Mouse (Mus musculus) liver, embryonic 14.5 days (tissue): Measurements from ENCODE around the gene Aldh3b3. TPM values are rescaled to one million over a fixed set of nuclear protein-coding genes. Genes with fewer than 3 reads are reported as not detected.
A peak's percentile ranks its signal among the peaks of the same experiment; 100 is the strongest.

Experiments used
- ATAC-seq: fragments of 200-750 bp; cut with Nextera tagmentation; 2 replicates; pipeline ENCODE4 v1.8.0; 2017; ENCODE audit warnings: moderate number of reproducible peaks, mild to moderate bottlenecking, moderate library complexity; ENCODE audit not compliant: insufficient read depth
- DNase-seq, 3 experiments: peaks; one replicate each; pipeline ENCODE4 v3.0.0-alpha.2; 2012 to 2013; ENCODE audit warnings: low read depth in 3 of 3, low spot score in 3 of 3
- H3K27ac ChIP-seq: fragments of 300-500 bp; sonication (generic); 2 replicates; pipeline ENCODE4 v1.5.1; 2014; ENCODE audit warnings: moderate library complexity, mild to moderate bottlenecking, control low read depth, inconsistent platforms
- H3K27me3 ChIP-seq: fragments of 300-500 bp; sonication (generic); 2 replicates; pipeline ENCODE4 v1.6.1; 2014; ENCODE audit warnings: mild to moderate bottlenecking, low read length, moderate library complexity; ENCODE audit not compliant: control insufficient read depth, insufficient read depth
- H3K36me3 ChIP-seq: fragments of 300-500 bp; sonication (generic); replicated peaks from 2 replicates; pipeline ENCODE4 v1.6.1; 2014; ENCODE audit warnings: low read depth; ENCODE audit not compliant: control insufficient read depth, insufficient read depth
- H3K4me1 ChIP-seq, 2 experiments: fragments of 200-500 bp in 1 of 2; fragments of 300-500 bp in 1 of 2; sonication (generic) in 1 of 2; replicated peaks; 2 replicates each; pipeline ENCODE4 v1.6.1; 2012 to 2014; ENCODE audit warnings: antibody characterized with exemption in 1 of 2, inconsistent platforms in 1 of 2, low read length in 1 of 2; ENCODE audit not compliant: control insufficient read depth in 2 of 2, insufficient read depth in 2 of 2
- H3K4me2 ChIP-seq: fragments of 300-500 bp; sonication (generic); 2 replicates; pipeline ENCODE4 v1.6.1; 2014; ENCODE audit warnings: low read depth, mild to moderate bottlenecking, control low read depth, moderate library complexity
- H3K4me3 ChIP-seq, 2 experiments: fragments of 200-500 bp in 1 of 2; fragments of 300-500 bp in 1 of 2; sonication (generic) in 1 of 2; 2 replicates each; pipeline ENCODE4 v1.5.1; 2012 to 2014; ENCODE audit warnings: low read depth in 2 of 2, low read length in 2 of 2, mild to moderate bottlenecking in 2 of 2, control low read depth in 1 of 2, inconsistent platforms in 1 of 2, moderate library complexity in 1 of 2; ENCODE audit not compliant: insufficient read depth in 1 of 2
- H3K9ac ChIP-seq: fragments of 300-500 bp; sonication (generic); replicated peaks from 2 replicates; pipeline ENCODE4 v1.6.1; 2014; ENCODE audit warnings: mild to moderate bottlenecking, control low read depth, moderate library complexity
- H3K9me3 ChIP-seq: fragments of 300-500 bp; sonication (generic); 2 replicates; pipeline ENCODE4 v1.6.1; 2016; ENCODE audit warnings: low read length, mixed read lengths; ENCODE audit not compliant: control insufficient read depth
- CTCF ChIP-seq: IDR thresholded peaks from 2 replicates; pipeline ENCODE4 v1.5.1; 2016; ENCODE audit warnings: antibody characterized with exemption, low read depth, control low read depth
- EP300 ChIP-seq: IDR thresholded peaks from 2 replicates; pipeline ENCODE4 v1.6.1; 2016; ENCODE audit warnings: antibody characterized with exemption, low read depth
- WGBS: fragments of 180-500 bp; shearing (Covaris S2); extraction: QIAGEN DNeasy Blood & Tissue Kit; methylation state at CpG from one replicate; pipeline ENCODE4 v1.1.7; 2014; ENCODE audit not compliant: insufficient replicate concordance; 5-methylcytosine and 5-hydroxymethylcytosine counted together
- polyA plus RNA-seq, 2 experiments: library from polyadenylated mRNA; depleted of rRNA in 1 of 2; stranded (reverse) in 1 of 2; unstranded in 1 of 2; fragments of >200 nt; fragmentation: Nextera tagmentation in 1 of 2; extraction: Ambion mirVana in 1 of 2; gene quantifications; 2 replicates each; pipeline versions ENCODE4 v1.2.1 to v1.2.3; 2012 to 2014

The Aldh3b3 gene
- polyA plus RNA-seq, 2 experiments: 0.04 TPM; not detected in 1

GRCm38 (mm10) chr19:4000949-4001525 lies 42.6 kb downstream of the Aldh3b3 start:
- Histone ChIP-seq H3K9ac (peak overlapping the region; percentile 77), H3K4me1 (peaks cover 2 to 10% of the 10 kb centered on the region in 2 experiments; a peak in 2 of 4 replicates), H3K4me3 (peak overlapping the region; percentile 70 to 75), H3K27ac (peak overlapping the region; percentile 82), H3K9me3 (no peaks in the 10 kb centered on the region), H3K36me3 (peaks cover 2% of the 10 kb centered on the region; the same call in 1 of the 2 replicates), H3K27me3 (no peaks in the 10 kb centered on the region), H3K4me2 (peak overlapping the region; percentile 72)
- WGBS: 24% methylated on average over 17 of the region's 17 CpGs
- TF ChIP-seq CTCF (no peak), EP300 (no peak)
- DNase-seq: no peak
- peak; percentile 15; the same call in 1 of the 2 replicates for ATAC-seq

- H3K4me1 ChIP-seq: peaks cover 2 to 10% of the 10 kb centered on the region in 2 experiments; a peak in 2 of 4 replicates
- 80% methylated on average over 5 of the region's 5 CpGs for WGBS
- H3K27ac ChIP-seq: no peak overlapping the region
These were observed 43.3 kb downstream of the Aldh3b3 start for GRCm38 (mm10) chr19:4001752-4002151.

GRCm38 (mm10) chr19:4003112-4003511 lies 44.7 kb downstream of the Aldh3b3 start, which contains the start of gene Doc2g:
Doc2g (plus strand) TSS chr19:4003313.
- H3K4me1 ChIP-seq: peaks cover 2 to 10% of the 10 kb centered on the region in 2 experiments; a peak in 2 of 4 replicates
- ATAC-seq (no peak), DNase-seq (no peak)
- no peak within 1 kb of the TSS for H3K9ac ChIP-seq
- TF ChIP-seq EP300 (no peak), CTCF (no peak)
- H3K4me2 ChIP-seq: no peak within 1 kb of the TSS
- peaks cover 17% of the 10 kb centered on the region for H3K36me3 ChIP-seq
- no peaks in the 10 kb centered on the region for H3K9me3 ChIP-seq
- no peak within 1 kb of the TSS for H3K4me3 ChIP-seq
- WGBS: 57% methylated on average over 1 of the region's 1 CpGs
- no peaks in the 10 kb centered on the region for H3K27me3 ChIP-seq
- no peak within 1 kb of the TSS for H3K27ac ChIP-seq

More at GRCm38 (mm10) chr19:4001752-4002151, 43.3 kb downstream of the Aldh3b3 start:
- DNase-seq (no peak), ATAC-seq (no peak)
- Histone ChIP-seq H3K36me3 (peaks cover 3% of the 10 kb centered on the region), H3K4me2 (no peak overlapping the region), H3K27me3 (no peaks in the 10 kb centered on the region), H3K4me3 (no peak overlapping the region), H3K9me3 (no peaks in the 10 kb centered on the region), H3K9ac (no peak overlapping the region)
- no peak for TF ChIP-seq EP300
- no peak for TF ChIP-seq CTCF

- ATAC-seq (no peak), DNase-seq (no peak)
- Histone ChIP-seq H3K27ac (no peak overlapping the region), H3K4me1 (peaks cover 2 to 10% of the 10 kb centered on the region in 2 experiments; a peak in 2 of 4 replicates), H3K4me2 (no peak overlapping the region), H3K36me3 (peaks cover 22% of the 10 kb centered on the region), H3K27me3 (no peaks in the 10 kb centered on the region), H3K9ac (no peak overlapping the region), H3K9me3 (no peaks in the 10 kb centered on the region), H3K4me3 (no peak overlapping the region)
- 56% methylated on average over 12 of the region's 12 CpGs for WGBS
- no peak for TF ChIP-seq EP300
- no peak for TF ChIP-seq CTCF
These were observed 45.2 kb downstream of the Aldh3b3 start for GRCm38 (mm10) chr19:4003641-4004040.

GRCm38 (mm10) chr19:4004331-4004730 lies 45.9 kb downstream of the Aldh3b3 start:
- Histone ChIP-seq H3K4me2 (no peak overlapping the region), H3K4me3 (no peak overlapping the region), H3K9ac (no peak overlapping the region), H3K9me3 (no peaks in the 10 kb centered on the region), H3K27ac (no peak overlapping the region), H3K36me3 (peaks cover 28% of the 10 kb centered on the region), H3K27me3 (no peaks in the 10 kb centered on the region), H3K4me1 (peaks cover 2 to 8% of the 10 kb centered on the region in 2 experiments; a peak in 2 of 4 replicates)
- TF ChIP-seq CTCF (no peak), EP300 (no peak)
- ATAC-seq: no peak
- DNase-seq: no peak
- 75% methylated on average over 15 of the region's 15 CpGs for WGBS
